Mouse (Mus musculus) adrenal gland, adult 8-10 months (tissue): ENCODE data around the gene Zfp53. TPM values are rescaled to one million over a fixed set of nuclear protein-coding genes. Genes with fewer than 3 reads are reported as not detected.
"Not testable (repeated sequence)": the region's sequence is repeated elsewhere in the genome, so short reads cannot be mapped to it uniquely, and the experiment has no call there.

Experiments
- DNase-seq: peaks from one replicate; pipeline ENCODE4 v3.0.0; 2022
- total RNA-seq, 4 experiments: library from RNA; stranded (reverse); gene quantifications; 2 replicates each; pipeline ENCODE4 v1.2.4; 2022

The Zfp53 gene
- 1 to 10 TPM; 3.0 to 3.8 (median 3.4) TPM for total RNA-seq

DNA sequence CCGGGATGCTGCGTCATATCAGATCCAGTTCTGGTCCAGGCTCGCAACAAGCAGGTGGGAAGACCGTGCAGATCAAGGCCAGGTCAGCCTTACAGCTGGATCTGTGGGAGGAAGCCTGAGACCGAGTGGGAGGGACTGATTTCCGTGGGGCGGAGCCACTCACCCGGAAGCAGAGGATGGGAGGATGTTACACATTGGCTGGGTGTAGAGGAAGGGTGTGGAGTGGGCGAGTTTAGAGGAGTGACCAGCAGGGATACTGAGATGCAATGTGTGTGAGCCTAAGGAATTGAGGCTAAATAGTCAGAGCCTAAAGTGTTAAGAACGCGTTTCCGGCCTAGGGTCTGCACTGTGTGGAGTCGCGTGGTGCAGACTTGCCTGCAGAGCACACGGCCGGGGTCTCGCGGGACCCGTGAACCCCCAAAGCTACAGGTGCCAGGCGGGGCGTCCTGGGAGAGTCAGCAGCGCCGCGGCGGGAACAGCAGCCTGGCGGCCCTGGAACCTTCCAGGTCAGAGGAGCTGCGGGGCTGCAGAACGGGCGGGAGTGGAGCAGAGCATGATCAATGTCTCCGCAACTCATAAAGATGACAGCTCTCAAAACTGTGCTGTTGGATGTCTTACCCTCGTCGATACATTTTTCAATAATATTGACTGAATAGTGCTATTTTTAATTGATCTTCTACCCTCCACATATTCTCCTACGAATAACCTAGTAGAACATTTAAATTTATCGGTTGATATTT is at the start of gene Zfp53:
Zfp53 (plus strand) TSS at position 239 of the 740 bp plus-strand sequence.
- DNase-seq = peak; percentile 89

GRCm38 (mm10) chr17:21449669-21450068 is 39.1 kb upstream of the Zfp53 start:
- DNase-seq = peak; percentile 46

GRCm38 (mm10) chr17:21450138-21450704 is 38.6 kb upstream of the Zfp53 start, which contains the start of gene Zfp51:
Gene Zfp51 (plus strand): TSS chr17:21450374.
- DNase-seq = peak; percentile 93

DNA sequence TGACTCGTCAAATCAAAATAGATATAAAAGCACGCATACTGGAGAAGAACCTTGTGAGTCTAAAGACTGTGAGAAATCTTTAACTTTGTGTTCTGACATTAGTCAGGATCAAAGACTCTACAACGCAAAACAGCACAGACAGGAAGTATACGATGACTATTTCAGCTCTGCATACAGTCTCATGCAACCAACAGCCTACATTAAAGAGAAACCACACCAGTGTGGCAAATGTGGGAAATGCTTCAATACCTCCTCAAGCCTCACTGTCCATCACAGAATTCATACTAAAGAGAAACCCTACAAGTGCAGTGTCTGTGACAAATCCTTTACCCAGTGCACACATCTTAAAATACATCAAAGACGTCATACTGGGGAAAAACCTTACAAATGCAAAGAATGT is 25.2 kb upstream of the Zfp53 start:
- DNase-seq = no peak

GRCm38 (mm10) chr17:21472032-21472652 is 16.7 kb upstream of the Zfp53 start:
- DNase-seq = no peak

DNA sequence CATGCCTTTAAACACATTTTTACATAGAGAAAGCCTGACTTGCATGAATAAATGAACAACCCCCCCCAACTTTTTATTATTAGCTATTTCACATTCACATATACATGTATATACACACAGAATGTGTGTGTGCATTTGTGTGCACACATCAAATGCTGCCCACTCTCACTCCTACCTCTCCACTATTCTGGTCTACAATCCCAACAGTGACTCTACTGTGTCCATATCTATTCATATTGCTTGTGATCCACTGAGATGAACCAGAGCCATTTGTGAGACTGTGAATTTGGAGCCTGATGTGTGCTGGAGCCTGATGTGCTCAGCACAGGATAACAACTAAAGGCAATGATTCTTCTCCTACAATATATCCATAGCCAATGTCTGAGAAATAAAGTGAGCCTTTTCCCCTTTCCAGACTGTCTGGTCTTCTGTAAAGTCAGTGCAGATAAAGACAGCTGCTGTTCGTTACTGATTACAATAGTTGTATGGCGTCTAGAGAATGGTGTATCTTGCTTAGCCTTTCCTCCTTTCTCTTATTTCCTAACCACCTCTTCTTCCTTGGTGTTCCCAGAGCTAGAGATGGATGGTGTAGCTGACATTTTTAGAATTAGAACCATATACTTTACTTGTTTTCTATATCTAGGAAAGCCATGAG is 16.0 kb upstream of the Zfp53 start:
- DNase-seq = no peak

- no peak for DNase-seq
Observed at GRCm38 (mm10) chr17:21473362-21474190, 15.2 kb upstream of the Zfp53 start.

DNA sequence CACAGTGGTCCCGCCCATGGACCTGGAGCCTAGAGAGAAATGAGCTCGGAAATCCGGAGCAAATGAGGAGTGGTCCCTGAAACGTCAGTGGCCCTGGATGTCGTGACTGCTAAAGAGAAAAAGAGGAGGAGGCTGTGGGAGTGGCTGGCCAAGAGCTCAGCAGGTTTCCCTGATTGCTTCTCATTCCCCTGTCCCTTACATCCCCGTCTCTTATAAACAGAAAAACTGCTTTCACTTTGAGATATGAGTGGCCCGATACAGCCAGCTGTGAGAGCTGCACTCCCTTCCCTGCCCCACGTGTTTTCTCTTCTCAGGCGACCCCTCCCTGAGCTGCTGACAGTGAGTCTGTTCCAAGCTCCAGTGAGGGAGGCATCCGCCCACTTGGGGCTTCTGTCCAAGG is 14.1 kb upstream of the Zfp53 start:
- DNase-seq = not testable (repeated sequence)

DNA sequence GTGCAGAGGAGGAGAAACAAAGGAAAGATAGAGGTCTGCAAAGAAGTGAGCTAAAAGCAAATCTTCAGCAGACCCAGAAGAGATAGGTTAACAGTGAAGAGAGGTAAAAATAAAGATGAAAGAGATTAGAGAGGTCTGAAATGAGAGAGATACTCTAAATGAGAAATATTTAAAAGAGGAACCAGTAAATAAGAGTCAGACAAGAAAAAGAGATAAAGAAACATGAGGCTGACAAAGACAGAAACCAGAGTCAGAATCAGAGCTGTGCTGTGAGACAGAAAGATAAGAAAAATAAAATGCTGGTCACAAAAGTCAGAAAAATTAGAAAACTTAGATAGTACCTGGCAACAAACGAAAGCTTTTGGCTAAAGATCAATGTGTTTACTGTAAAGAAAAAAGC is 13.5 kb upstream of the Zfp53 start:
- DNase-seq = not testable (repeated sequence)

DNA sequence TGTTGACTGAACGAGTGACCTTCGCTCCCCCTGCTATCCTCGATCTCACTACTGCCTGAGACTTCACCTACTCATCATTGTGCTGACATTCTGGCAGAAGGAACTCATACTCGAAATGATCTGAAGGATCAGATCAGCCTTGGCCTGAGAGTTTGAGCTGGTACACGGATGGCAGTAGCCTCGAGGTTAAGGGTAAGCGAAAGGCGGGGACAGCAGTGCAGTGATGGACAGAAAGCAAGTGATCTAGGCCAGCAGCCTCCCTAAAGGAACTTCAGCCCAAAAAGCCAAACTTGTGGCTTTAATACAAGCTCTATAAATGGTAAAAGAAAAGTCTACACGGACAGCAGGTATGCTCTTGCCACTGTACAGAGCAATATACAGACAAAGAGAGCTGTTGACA is 12.4 kb upstream of the Zfp53 start:
- peak; percentile 45 for DNase-seq

DNA sequence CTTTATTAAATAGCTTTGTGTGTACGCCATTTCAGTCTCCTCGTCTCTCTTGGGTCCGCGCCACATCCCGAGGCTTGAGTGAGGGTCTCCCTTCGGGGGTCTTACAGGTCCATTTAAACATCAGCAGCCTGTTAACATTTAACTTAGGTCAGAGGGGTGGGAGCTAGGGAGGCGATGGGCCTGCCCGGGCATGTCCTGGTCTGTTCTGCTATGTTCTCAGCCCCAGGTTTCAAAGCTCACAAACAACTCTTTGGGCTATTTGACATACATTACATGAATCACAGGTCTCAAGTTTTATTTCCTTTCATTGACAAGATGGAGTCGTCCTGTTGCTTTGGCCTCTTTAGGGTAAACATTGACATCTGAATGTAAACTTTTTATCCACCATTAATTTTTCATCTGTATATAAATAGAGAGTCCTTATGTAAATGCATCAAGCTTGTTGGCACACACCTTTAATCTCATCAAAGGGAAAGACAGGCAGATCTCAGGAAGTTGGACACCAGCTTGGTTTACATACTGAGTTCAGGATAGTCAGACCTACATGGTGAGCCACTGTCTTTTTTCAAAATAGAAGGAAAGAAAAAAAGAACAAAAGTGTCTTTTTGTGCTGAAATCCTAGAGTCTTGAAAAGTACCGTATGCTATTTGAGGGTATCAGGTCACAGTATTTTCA is 10.6 kb upstream of the Zfp53 start:
- not testable (repeated sequence) for DNase-seq

GRCm38 (mm10) chr17:21489500-21490001 is 753 bp downstream of the Zfp53 start:
- no peak for DNase-seq

DNA sequence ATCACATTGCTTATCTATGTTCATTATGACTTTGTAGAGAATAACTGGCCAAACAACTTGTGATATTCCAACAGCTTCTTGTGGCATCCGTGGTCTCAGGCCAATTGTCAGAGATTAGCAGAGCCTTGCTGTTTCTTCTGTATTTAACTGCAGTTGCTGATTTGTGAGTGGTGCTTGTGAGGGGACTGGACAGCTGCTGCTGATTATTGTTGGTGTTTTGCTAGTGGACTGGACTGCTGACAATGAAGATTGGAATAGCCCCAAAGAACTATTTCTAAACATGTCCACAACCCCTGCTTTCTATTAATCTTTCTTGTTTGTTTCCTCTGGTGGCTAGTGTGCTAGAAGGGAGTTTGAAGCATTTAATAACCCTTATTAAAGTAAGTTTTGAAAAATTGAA is 12.6 kb downstream of the Zfp53 start:
- no peak for DNase-seq

- no peak for DNase-seq
Observed at GRCm38 (mm10) chr17:21504524-21504923, 15.7 kb downstream of the Zfp53 start.

DNA sequence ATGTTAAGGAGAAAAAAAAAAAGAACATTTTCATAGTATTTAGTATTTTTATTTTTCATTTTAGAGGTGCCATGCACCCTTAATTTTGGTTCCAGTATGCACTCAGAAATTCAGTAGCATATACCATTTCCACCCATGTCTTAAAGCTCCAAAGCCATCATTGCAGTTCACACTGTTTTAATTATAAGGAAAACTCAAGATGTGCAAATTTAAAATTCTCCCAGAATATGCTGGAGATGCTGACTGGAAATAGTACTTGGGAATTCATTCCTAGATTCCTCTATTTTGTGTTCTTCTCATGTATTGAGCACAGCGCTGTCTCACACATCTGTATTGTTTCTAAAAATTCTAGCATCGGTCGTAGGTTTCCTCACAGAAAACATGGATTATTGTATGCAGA is 17.5 kb downstream of the Zfp53 start:
- no peak for DNase-seq

DNA sequence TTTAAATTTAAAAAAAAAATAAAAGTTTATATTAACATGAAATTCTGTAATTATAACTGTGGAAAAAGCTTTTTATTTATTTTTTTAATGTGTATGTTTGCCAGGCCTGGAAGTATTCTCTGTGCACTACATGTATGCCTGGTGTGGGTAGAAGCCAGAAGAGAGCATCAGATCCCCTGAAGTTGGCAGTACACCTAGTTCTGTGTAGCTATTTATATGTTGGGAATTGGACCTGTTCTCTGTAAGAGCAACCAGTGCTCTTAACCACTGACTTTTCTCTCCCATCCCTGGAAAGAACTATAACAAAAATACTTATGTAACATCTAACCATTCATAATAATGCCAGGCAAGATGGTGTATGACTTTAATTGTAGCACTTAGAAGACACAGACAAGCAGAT is 21.0 kb downstream of the Zfp53 start:
- DNase-seq = no peak

DNA sequence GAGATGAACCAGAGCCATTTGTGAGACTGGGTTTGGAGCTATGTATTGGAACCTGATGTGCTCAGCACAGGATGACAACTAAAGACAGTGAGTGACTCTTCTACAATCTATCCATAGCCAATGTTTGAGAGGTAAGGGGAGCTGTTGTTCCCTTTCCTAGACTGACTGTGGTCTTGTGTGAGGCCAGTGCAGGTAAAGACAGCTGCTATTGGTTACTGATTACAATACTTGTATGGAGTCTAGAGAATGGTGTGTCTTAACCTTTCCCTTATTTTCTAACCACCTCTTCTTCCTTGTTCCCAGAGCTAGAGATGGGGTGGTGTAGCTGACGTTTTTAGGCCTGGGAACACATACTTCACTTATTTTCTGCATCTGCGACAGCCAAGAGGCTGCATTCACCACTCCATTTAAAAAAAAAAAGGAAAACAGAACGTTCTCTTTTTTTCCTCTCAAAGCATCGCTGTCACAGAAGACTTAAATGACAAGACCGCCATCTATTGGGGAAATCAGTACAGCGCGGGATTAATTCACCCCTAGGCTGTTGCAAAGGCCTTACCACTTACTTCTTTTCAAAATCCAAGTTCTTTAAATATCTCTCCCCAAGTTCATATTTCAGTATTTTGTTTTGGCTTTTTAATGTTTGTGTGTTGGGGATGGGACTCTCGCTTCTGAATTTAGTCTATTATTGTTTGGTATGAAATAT is 26.8 kb downstream of the Zfp53 start:
- DNase-seq = no peak

- DNase-seq = peak; percentile 64
Observed at GRCm38 (mm10) chr17:21516201-21517129, 27.7 kb downstream of the Zfp53 start.

DNA sequence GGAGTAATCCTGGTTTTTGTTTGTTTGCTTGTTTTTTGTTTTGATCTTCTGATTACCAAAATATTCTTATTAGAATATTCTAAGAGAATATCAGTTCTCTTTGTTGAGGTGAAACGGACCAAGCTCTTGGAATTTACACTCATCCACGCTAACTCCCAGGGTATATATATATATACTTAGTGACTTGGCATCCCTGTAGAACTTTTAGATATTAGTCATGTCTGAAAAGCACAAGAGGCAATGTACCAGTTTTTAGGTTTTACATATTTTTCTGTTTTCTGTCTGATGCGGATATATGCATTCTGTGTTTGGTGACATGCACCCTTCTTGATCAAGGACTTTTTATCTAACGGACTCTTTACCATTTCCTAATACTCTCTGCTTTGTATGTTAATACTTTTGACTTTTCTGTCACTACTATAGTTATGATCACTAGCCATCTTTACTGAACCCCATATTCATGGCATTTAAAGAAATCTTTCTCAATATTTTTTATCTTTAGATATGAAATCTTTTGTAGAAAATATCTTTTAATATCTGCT is 28.4 kb downstream of the Zfp53 start:
- no peak for DNase-seq
